Mouse (Mus musculus): ENCODE measurements around the gene Eml2. TPM values are rescaled to one million over a fixed set of nuclear protein-coding genes. Genes with fewer than 3 reads are reported as not detected.

Gene Eml2
- polyA plus RNA-seq, 1 experiment from 2014 or later = 5.4 TPM

DNA sequence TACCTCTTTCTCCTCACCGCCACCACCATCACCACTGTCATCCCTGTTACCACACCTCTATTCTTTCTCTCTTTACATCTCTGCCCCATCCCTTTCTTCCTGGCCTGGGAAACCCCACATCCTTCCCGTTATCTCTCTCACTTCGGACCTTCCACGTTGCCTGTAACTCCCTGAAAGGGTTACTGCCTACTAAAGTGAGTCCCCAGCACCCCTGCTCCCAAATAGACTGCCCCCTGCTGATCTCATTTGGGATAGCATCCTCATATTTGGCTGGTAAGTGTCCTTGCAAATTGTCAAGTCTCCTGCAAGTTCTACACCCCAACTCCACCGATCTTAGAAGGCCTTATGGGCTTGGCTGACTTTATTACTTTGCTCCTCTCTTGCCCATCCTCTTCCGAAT is 20.5 kb downstream of the Eml2 start:
- no peak overlapping the region for H3K27ac ChIP-seq (ENCODE audit: low read depth, low read length)
- H3K4me2 ChIP-seq = no peak overlapping the region
- no peak overlapping the region for H3K9ac ChIP-seq (ENCODE audit: low read depth, low read length)
- no peak overlapping the region for H3K4me3 ChIP-seq (ENCODE audit: low read depth, low read length)
- 55% methylated on average over 6 of the region's 6 CpGs for WGBS (ENCODE audit: insufficient replicate concordance)
- H3K4me1 ChIP-seq (ENCODE audit: control insufficient read depth, insufficient read depth, low read length) = no peaks in the 10 kb centered on the region
- no peak for ATAC-seq (replicated peaks; ENCODE audit: insufficient number of reproducible peaks, low FRiP score, low TSS enrichment)
- no peaks in the 10 kb centered on the region for H3K27me3 ChIP-seq (ENCODE audit: control insufficient read depth, insufficient read depth, low read length)
- peaks cover 4% of the 10 kb centered on the region; the same call in 1 of the 2 replicates for H3K9me3 ChIP-seq (replicated peaks; ENCODE audit: control insufficient read depth, low read length)
- H3K36me3 ChIP-seq (ENCODE audit: control insufficient read depth, insufficient read depth, low read length) = peaks cover 22% of the 10 kb centered on the region

DNA sequence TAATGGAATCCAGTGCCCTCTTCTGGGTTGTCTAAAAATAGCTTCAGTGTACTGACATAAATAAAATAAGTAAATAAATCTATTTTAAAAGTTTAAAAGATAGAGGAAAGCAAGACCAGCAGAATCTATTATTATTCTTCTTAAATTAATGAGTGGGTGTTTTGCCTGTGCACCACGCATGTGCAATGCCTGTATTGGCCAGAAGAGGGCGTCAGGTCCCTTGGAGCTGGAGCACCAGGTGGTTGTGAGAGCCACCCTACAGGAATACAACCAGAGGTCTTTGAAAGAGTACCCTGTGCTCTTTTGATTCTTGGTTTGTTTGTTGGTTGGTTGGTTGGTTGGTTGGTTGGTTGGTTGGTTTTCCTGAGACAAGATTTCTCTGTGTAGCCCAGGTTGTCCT is 21.8 kb downstream of the Eml2 start:
- H3K4me1 ChIP-seq (ENCODE audit: control insufficient read depth, insufficient read depth, low read length) = no peaks in the 10 kb centered on the region
- H3K27me3 ChIP-seq (ENCODE audit: control insufficient read depth, insufficient read depth, low read length) = no peaks in the 10 kb centered on the region
- H3K4me2 ChIP-seq = no peak overlapping the region
- no peak for ATAC-seq (replicated peaks; ENCODE audit: insufficient number of reproducible peaks, low FRiP score, low TSS enrichment)
- H3K9me3 ChIP-seq (replicated peaks; ENCODE audit: control insufficient read depth, low read length) = peaks cover 4% of the 10 kb centered on the region; the same call in 1 of the 2 replicates
- WGBS (ENCODE audit: insufficient replicate concordance) = 23% methylated on average over 2 of the region's 2 CpGs
- peaks cover 18% of the 10 kb centered on the region for H3K36me3 ChIP-seq (ENCODE audit: control insufficient read depth, insufficient read depth, low read length)
- no peak overlapping the region for H3K9ac ChIP-seq (ENCODE audit: low read depth, low read length)
- no peak overlapping the region for H3K4me3 ChIP-seq (ENCODE audit: low read depth, low read length)
- no peak overlapping the region for H3K27ac ChIP-seq (ENCODE audit: low read depth, low read length)

DNA sequence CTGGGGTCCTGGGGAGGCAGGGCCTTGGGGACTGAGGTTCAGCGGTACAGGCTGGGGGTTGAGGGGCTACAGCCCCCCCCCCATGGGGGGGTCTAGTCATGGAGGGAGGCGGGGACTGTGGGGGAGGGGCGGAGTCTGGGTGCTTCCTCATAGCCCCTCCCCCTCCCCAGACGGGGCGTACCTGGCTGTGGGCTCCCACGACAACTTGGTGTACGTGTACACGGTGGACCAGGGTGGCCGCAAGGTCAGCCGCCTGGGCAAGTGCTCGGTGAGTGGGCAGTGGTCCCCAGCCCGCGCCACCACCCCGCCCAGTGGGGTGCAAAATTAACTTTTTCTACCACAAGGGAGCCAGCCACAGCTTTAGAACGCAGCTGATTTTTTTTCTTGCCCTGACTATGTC is 25.4 kb downstream of the Eml2 start:
- 60% methylated on average over 12 of the region's 15 CpGs for WGBS (ENCODE audit: insufficient replicate concordance)
- no peak overlapping the region for H3K4me3 ChIP-seq (ENCODE audit: low read depth, low read length)

DNA sequence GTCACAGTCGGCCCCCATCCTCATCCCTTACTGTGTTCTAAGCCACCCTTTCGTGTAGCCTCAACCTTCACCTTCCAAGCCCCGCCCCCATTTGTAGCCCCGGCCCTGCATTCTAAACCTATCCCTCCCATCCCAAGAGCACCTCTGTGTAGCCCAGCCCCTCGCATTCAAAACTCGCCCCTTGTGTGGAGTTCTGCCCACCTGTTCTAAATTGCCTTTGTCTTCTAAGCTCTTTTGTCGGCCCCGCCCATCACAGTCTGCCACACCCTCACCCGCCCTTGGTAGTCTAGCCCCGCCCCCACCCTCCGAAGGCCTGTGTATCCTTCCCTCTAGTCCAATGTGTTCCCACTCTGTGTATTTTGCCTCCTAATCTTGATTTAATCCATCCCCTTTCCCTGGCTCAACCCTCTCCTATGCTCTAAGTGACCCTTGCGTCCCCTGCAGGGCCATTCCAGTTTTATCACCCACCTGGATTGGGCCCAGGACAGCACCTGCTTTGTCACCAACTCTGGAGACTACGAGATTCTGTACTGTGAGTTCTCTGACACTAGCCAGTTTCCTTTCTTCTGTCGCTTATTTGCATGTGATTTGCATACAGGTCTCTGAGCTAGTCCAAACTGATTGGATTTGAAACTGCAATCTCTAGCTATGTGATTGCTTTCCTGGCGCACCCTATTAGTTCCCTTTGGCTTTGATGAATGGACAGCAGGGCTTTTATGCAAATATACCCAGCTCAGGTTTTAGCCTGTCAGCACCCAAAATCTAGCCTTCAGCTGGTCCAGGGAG is 26.0 kb downstream of the Eml2 start:
- ATAC-seq (replicated peaks; ENCODE audit: insufficient number of reproducible peaks, low FRiP score, low TSS enrichment) = no peak; the same call in 1 of the 2 replicates
- Histone ChIP-seq H3K9me3 (replicated peaks; ENCODE audit: control insufficient read depth, low read length) (no peaks in the 10 kb centered on the region), H3K36me3 (ENCODE audit: control insufficient read depth, insufficient read depth, low read length) (peaks cover 7% of the 10 kb centered on the region; the same call in 1 of the 2 replicates), H3K27me3 (ENCODE audit: control insufficient read depth, insufficient read depth, low read length) (no peaks in the 10 kb centered on the region), H3K9ac (ENCODE audit: low read depth, low read length) (no peak overlapping the region), H3K4me1 (ENCODE audit: control insufficient read depth, insufficient read depth, low read length) (no peaks in the 10 kb centered on the region), H3K4me2 (no peak overlapping the region), H3K4me3 (ENCODE audit: low read depth, low read length) (no peak overlapping the region), H3K27ac (ENCODE audit: low read depth, low read length) (no peak overlapping the region)
- 47% methylated on average over 15 of the region's 15 CpGs for WGBS (ENCODE audit: insufficient replicate concordance)

More for the DNA sequence above, 25.4 kb downstream of the Eml2 start:
- H3K36me3 ChIP-seq (ENCODE audit: control insufficient read depth, insufficient read depth, low read length) = peaks cover 7% of the 10 kb centered on the region; the same call in 1 of the 2 replicates
- no peaks in the 10 kb centered on the region for H3K4me1 ChIP-seq (ENCODE audit: control insufficient read depth, insufficient read depth, low read length)
- H3K27me3 ChIP-seq (ENCODE audit: control insufficient read depth, insufficient read depth, low read length) = no peaks in the 10 kb centered on the region
- H3K4me2 ChIP-seq = no peak overlapping the region
- no peak overlapping the region for H3K9ac ChIP-seq (ENCODE audit: low read depth, low read length)
- no peak overlapping the region for H3K27ac ChIP-seq (ENCODE audit: low read depth, low read length)
- 0 out of 2 replicates have a peak, but pooled peaks have one; percentile 48 for ATAC-seq (replicated peaks; ENCODE audit: insufficient number of reproducible peaks, low FRiP score, low TSS enrichment)
- H3K9me3 ChIP-seq (replicated peaks; ENCODE audit: control insufficient read depth, low read length) = no peaks in the 10 kb centered on the region

DNA sequence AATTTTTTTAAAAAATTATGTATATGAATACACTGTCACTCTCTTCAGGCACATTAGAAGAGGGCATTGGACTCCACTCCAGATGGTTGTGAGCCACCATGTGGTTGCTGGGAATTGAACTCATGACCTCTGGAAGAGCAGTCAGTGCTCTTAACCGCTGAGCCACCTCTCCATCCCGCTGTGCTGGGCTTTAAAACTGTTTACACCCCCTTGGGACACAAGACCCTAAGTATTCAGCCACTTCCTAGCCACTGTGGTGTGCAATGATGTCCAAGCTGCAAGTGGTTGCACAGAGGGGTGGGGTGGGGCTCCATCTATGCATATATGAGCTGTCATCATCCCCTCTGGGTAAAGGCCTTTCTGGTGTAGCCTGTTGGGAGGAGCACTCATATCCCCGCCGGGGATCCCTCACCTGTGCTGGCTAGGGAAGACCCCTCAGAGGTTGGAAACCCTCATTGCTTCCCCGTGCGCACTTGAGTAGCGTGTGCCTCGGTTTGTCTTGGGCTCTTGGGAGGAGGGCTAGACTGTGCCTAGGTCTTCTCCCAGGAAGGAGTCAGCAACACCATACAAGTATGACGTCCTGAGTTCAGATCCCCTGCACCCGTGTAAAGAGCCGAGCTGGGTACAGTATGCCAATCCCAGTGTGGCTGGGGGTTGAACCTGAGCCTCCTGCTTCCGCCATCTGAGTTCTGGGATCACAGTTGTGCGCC is 32.1 kb downstream of the Eml2 start:
- Histone ChIP-seq H3K4me3 (ENCODE audit: low read depth, low read length) (no peak overlapping the region), H3K27ac (ENCODE audit: low read depth, low read length) (no peak overlapping the region), H3K36me3 (ENCODE audit: control insufficient read depth, insufficient read depth, low read length) (peaks cover 7% of the 10 kb centered on the region; the same call in 1 of the 2 replicates), H3K9ac (ENCODE audit: low read depth, low read length) (no peak overlapping the region), H3K27me3 (ENCODE audit: control insufficient read depth, insufficient read depth, low read length) (no peaks in the 10 kb centered on the region), H3K9me3 (replicated peaks; ENCODE audit: control insufficient read depth, low read length) (0 out of 2 replicates have a peak, but pooled peaks cover 3% of the 10 kb centered on the region), H3K4me2 (no peak overlapping the region), H3K4me1 (ENCODE audit: control insufficient read depth, insufficient read depth, low read length) (no peaks in the 10 kb centered on the region; the same call in 1 of the 2 replicates)
- WGBS (ENCODE audit: insufficient replicate concordance) = 72% methylated on average over 13 of the region's 13 CpGs
- ATAC-seq (replicated peaks; ENCODE audit: insufficient number of reproducible peaks, low FRiP score, low TSS enrichment) = 0 out of 2 replicates have a peak, but pooled peaks have one; percentile 21

DNA sequence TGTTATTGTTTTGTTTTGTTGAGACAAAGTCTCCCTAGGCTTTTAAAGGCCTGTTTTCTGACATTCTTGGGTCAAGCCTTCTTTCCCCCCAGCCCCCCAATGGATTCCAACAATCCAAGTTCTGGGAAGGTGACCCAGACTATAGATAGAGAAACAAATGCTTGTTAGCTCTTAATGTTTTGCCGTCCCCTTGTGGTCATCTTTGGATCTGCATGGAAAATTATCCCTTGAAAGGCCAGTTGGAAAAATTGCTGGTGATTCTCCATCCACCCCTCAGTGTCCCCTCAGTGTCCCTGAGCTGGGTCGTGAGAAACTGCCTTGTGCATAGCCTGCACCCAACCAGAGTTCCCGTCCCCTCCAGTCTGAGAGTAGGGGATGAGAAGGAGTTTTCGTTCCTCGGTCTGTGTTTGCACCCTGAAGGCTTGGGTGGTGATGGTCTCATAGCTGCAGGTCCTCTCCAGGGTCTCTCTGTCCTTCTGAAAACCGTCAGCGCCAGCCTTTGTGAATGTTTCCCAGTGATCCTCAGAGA is 32.8 kb downstream of the Eml2 start:
- Histone ChIP-seq H3K9me3 (replicated peaks; ENCODE audit: control insufficient read depth, low read length) (0 out of 2 replicates have a peak, but pooled peaks cover 3% of the 10 kb centered on the region), H3K36me3 (ENCODE audit: control insufficient read depth, insufficient read depth, low read length) (peaks cover 7% of the 10 kb centered on the region; the same call in 1 of the 2 replicates), H3K27me3 (ENCODE audit: control insufficient read depth, insufficient read depth, low read length) (no peaks in the 10 kb centered on the region), H3K4me3 (ENCODE audit: low read depth, low read length) (no peak overlapping the region), H3K27ac (ENCODE audit: low read depth, low read length) (no peak overlapping the region), H3K4me2 (no peak overlapping the region), H3K4me1 (ENCODE audit: control insufficient read depth, insufficient read depth, low read length) (no peaks in the 10 kb centered on the region; the same call in 1 of the 2 replicates), H3K9ac (ENCODE audit: low read depth, low read length) (no peak overlapping the region)
- no peak for ATAC-seq (replicated peaks; ENCODE audit: insufficient number of reproducible peaks, low FRiP score, low TSS enrichment)
- 52% methylated on average over 7 of the region's 7 CpGs for WGBS (ENCODE audit: insufficient replicate concordance)

DNA sequence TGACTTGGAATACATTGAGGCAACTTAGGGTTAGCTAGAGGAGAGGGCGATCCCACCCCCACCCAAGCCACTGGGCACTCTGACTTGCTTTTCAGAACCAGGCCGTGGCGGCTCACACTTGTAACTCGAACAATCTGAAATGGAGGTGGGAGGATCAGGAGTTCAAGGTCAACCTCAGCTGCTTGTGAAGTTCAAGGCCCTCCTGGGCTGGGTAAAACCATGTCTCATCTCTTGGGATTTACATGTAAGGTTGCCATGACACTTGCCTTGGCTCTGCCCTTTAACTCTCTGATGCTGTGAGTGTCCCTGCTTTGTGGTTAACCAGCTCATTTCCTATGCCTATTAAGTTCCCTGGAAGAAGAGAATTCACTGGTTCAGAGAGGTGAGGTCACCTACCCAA is 33.3 kb downstream of the Eml2 start:
- no peak overlapping the region for H3K4me2 ChIP-seq
- ATAC-seq (replicated peaks; ENCODE audit: insufficient number of reproducible peaks, low FRiP score, low TSS enrichment) = no peak
- no peak overlapping the region for H3K9ac ChIP-seq (ENCODE audit: low read depth, low read length)
- H3K9me3 ChIP-seq (replicated peaks; ENCODE audit: control insufficient read depth, low read length) = 0 out of 2 replicates have a peak, but pooled peaks cover 3% of the 10 kb centered on the region
- H3K36me3 ChIP-seq (ENCODE audit: control insufficient read depth, insufficient read depth, low read length) = 0 out of 2 replicates have a peak, but pooled peaks cover 4% of the 10 kb centered on the region
- no peaks in the 10 kb centered on the region; the same call in 1 of the 2 replicates for H3K4me1 ChIP-seq (ENCODE audit: control insufficient read depth, insufficient read depth, low read length)
- H3K4me3 ChIP-seq (ENCODE audit: low read depth, low read length) = no peak overlapping the region
- no peaks in the 10 kb centered on the region for H3K27me3 ChIP-seq (ENCODE audit: control insufficient read depth, insufficient read depth, low read length)
- 79% methylated on average over 4 of the region's 4 CpGs for WGBS (ENCODE audit: insufficient replicate concordance)
- H3K27ac ChIP-seq (ENCODE audit: low read depth, low read length) = no peak overlapping the region

DNA sequence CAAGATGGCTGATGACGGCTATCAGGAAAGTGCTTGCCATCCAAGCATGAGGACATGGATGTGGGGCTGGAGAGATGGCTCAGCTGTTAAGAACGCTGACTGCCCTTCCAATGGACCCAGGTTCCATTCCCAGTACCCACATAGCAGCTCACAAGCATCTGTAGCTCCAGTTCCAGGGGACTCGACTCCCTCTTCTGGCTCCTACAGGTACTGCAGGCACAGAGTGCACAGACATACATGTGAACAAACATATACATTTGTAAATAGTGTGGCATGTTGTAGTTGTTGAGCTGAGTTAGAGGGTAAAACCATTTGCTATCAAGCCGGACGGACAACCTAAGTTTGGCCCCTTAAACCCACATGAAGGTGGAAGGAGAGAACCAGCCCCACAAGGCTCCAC is 33.8 kb downstream of the Eml2 start:
- Histone ChIP-seq H3K27ac (ENCODE audit: low read depth, low read length) (no peak overlapping the region), H3K4me1 (ENCODE audit: control insufficient read depth, insufficient read depth, low read length) (no peaks in the 10 kb centered on the region; the same call in 1 of the 2 replicates), H3K9ac (ENCODE audit: low read depth, low read length) (no peak overlapping the region), H3K4me3 (ENCODE audit: low read depth, low read length) (no peak overlapping the region), H3K36me3 (ENCODE audit: control insufficient read depth, insufficient read depth, low read length) (0 out of 2 replicates have a peak, but pooled peaks cover 4% of the 10 kb centered on the region), H3K9me3 (replicated peaks; ENCODE audit: control insufficient read depth, low read length) (0 out of 2 replicates have a peak, but pooled peaks cover 3% of the 10 kb centered on the region), H3K4me2 (no peak overlapping the region), H3K27me3 (ENCODE audit: control insufficient read depth, insufficient read depth, low read length) (no peaks in the 10 kb centered on the region; the same call in 1 of the 2 replicates)
- ATAC-seq (replicated peaks; ENCODE audit: insufficient number of reproducible peaks, low FRiP score, low TSS enrichment) = no peak
- WGBS (ENCODE audit: insufficient replicate concordance) = 79% methylated on average over 5 of the region's 5 CpGs
